Mouse (Mus musculus) cerebellum, adult 2 months (tissue): Measurements from ENCODE around the gene Gm17268. TPM values are rescaled to one million over a fixed set of nuclear protein-coding genes. Genes with fewer than 3 reads are reported as not detected.

Source experiments
- DNase-seq, 2 experiments: peaks; one replicate each; pipeline ENCODE4 v3.0.0; 2021
- H3K27ac ChIP-seq: fragments of 200-500 bp; 2 replicates; pipeline ENCODE4 v1.5.1; 2012; ENCODE audit warnings: low read length, control low read depth, inconsistent platforms; ENCODE audit not compliant: insufficient read depth
- H3K27me3 ChIP-seq: fragments of 200-500 bp; 2 replicates; pipeline ENCODE4 v1.6.1; 2012; ENCODE audit warnings: inconsistent platforms, mild to moderate bottlenecking, low read length, moderate library complexity; ENCODE audit not compliant: control insufficient read depth, insufficient read depth
- H3K4me1 ChIP-seq: fragments of 200-500 bp; 2 replicates; pipeline ENCODE4 v1.6.1; 2011; ENCODE audit warnings: low read length; ENCODE audit not compliant: control insufficient read depth, insufficient read depth
- H3K4me3 ChIP-seq: fragments of 200-500 bp; replicated peaks from 2 replicates; pipeline ENCODE3; 2011; ENCODE audit warnings: mild to moderate bottlenecking, low read depth, low read length, control low read depth; ENCODE audit not compliant: insufficient read depth
- CTCF ChIP-seq: fragments of 200-500 bp; IDR thresholded peaks from 2 replicates; pipeline ENCODE4 v1.5.1; 2011; ENCODE audit warnings: low read depth, mild to moderate bottlenecking, control low read depth, low read length, moderate library complexity, borderline replicate concordance; ENCODE audit not compliant: insufficient read depth
- POLR2A ChIP-seq: fragments of 200-500 bp; IDR thresholded peaks from 2 replicates; pipeline ENCODE4 v1.6.1; 2011; ENCODE audit warnings: low read length, control low read depth, borderline replicate concordance; ENCODE audit not compliant: insufficient read depth
- WGBS: fragments of 180-500 bp; shearing (Covaris S2); methylation state at CpG from one replicate; pipeline ENCODE4 v1.1.7; 2018; 5-methylcytosine and 5-hydroxymethylcytosine counted together
- polyA plus RNA-seq: library from polyadenylated mRNA; depleted of rRNA; stranded (reverse); fragments of >200 nt; gene quantifications from 2 replicates; pipeline ENCODE4 v1.2.3, GENCODE M21; 2012

Gm17268 gene
- polyA plus RNA-seq, 1 experiment: not detected

GRCm38 (mm10) chr11:82041671-82042080 is 3.3 kb upstream of the Gm17268 start:
- no peak for TF ChIP-seq CTCF
- TF ChIP-seq POLR2A: no peak
- no peak for DNase-seq
- 55% methylated on average over 4 of the region's 4 CpGs for WGBS
- no peaks in the 10 kb centered on the region for H3K27me3 ChIP-seq
- no peaks in the 10 kb centered on the region for H3K4me1 ChIP-seq
- no peak overlapping the region for H3K27ac ChIP-seq
- H3K4me3 ChIP-seq: no peak overlapping the region

- no peak for DNase-seq
- Histone ChIP-seq H3K4me3 (no peak overlapping the region), H3K27ac (no peak overlapping the region), H3K27me3 (no peaks in the 10 kb centered on the region), H3K4me1 (no peaks in the 10 kb centered on the region)
- 49% methylated on average over 3 of the region's 3 CpGs for WGBS
- TF ChIP-seq POLR2A: no peak
- no peak for TF ChIP-seq CTCF
Observed at GRCm38 (mm10) chr11:82039132-82039660, 834 bp upstream of the Gm17268 start.

- Histone ChIP-seq H3K27ac (no peak overlapping the region), H3K4me3 (no peak overlapping the region), H3K4me1 (no peaks in the 10 kb centered on the region), H3K27me3 (no peaks in the 10 kb centered on the region)
- TF ChIP-seq POLR2A (no peak), CTCF (no peak)
- no peak for DNase-seq
- WGBS: 75% methylated on average over 2 of the region's 2 CpGs
Observed at GRCm38 (mm10) chr11:82035857-82036256, 2.5 kb downstream of the Gm17268 start.

GRCm38 (mm10) chr11:82035356-82035755 is 3.0 kb downstream of the Gm17268 start, which contains the start of gene Ccl2:
Gene Ccl2 (plus strand): TSS chr11:82035571.
- TF ChIP-seq CTCF (no peak), POLR2A (no peak)
- Histone ChIP-seq H3K4me3 (no peak within 1 kb of the TSS), H3K27me3 (no peaks in the 10 kb centered on the region), H3K27ac (no peak within 1 kb of the TSS), H3K4me1 (no peaks in the 10 kb centered on the region)
- DNase-seq: peak; percentile 28 to 47
- WGBS: 5% methylated on average over 5 of the region's 5 CpGs

GRCm38 (mm10) chr11:82034446-82034845 is 3.9 kb downstream of the Gm17268 start:
- H3K4me3 ChIP-seq: no peak overlapping the region
- no peak overlapping the region for H3K27ac ChIP-seq
- DNase-seq: no peak
- TF ChIP-seq CTCF (no peak), POLR2A (no peak)
- WGBS: 96% methylated on average over 7 of the region's 7 CpGs
- H3K27me3 ChIP-seq: no peaks in the 10 kb centered on the region
- H3K4me1 ChIP-seq: no peaks in the 10 kb centered on the region

GRCm38 (mm10) chr11:82032678-82033344 is 5.6 kb downstream of the Gm17268 start:
- TF ChIP-seq CTCF: no peak
- no peak for TF ChIP-seq POLR2A
- Histone ChIP-seq H3K27me3 (no peaks in the 10 kb centered on the region), H3K27ac (no peak overlapping the region), H3K4me1 (no peaks in the 10 kb centered on the region), H3K4me3 (no peak overlapping the region)
- 51% methylated on average over 8 of the region's 8 CpGs for WGBS
- DNase-seq: peak in 1 of 2 experiments; percentile 7

GRCm38 (mm10) chr11:82032136-82032535 is 6.2 kb downstream of the Gm17268 start:
- no peaks in the 10 kb centered on the region for H3K4me1 ChIP-seq
- no peak for DNase-seq
- H3K27me3 ChIP-seq: no peaks in the 10 kb centered on the region
- no peak overlapping the region for H3K4me3 ChIP-seq
- no peak overlapping the region for H3K27ac ChIP-seq
- TF ChIP-seq POLR2A: no peak
- TF ChIP-seq CTCF: no peak

GRCm38 (mm10) chr11:82030171-82030570 is 8.2 kb downstream of the Gm17268 start:
- no peak for DNase-seq
- no peak overlapping the region for H3K27ac ChIP-seq
- WGBS: 86% methylated on average over 2 of the region's 2 CpGs

More at GRCm38 (mm10) chr11:82030171-82030570, 8.2 kb downstream of the Gm17268 start:
- Histone ChIP-seq H3K27me3 (no peaks in the 10 kb centered on the region), H3K4me1 (no peaks in the 10 kb centered on the region), H3K4me3 (no peak overlapping the region)
- no peak for TF ChIP-seq POLR2A
- TF ChIP-seq CTCF: no peak
